Mouse (Mus musculus): ENCODE measurements at regions not wholly inside any gene's neighbourhood (a gene's known extent, or its start where the extent isn't known, plus 50 kb on each side); places are given as distances from the start of the nearest gene placed in this dataset.

DNA sequence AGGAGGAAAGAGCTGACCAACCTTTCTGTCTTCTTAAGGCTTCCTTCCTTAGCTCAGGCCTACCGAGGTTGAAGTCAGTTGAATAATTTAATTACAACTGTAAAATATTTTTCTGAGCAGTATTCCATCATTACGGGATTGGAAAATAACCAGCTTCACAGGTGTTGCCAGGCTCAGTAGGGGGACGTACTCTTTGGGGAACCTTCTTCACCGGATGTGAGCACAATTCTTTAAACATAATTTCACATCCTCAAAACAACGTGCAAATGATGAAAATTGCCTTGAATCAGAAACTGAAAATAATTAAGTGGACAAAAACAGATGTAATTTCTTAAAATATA, 515.9 kb downstream of the Tns3 start:
- no peak for DNase-seq (ENCODE audit: extremely low read depth, insufficient read length, low spot score)

DNA sequence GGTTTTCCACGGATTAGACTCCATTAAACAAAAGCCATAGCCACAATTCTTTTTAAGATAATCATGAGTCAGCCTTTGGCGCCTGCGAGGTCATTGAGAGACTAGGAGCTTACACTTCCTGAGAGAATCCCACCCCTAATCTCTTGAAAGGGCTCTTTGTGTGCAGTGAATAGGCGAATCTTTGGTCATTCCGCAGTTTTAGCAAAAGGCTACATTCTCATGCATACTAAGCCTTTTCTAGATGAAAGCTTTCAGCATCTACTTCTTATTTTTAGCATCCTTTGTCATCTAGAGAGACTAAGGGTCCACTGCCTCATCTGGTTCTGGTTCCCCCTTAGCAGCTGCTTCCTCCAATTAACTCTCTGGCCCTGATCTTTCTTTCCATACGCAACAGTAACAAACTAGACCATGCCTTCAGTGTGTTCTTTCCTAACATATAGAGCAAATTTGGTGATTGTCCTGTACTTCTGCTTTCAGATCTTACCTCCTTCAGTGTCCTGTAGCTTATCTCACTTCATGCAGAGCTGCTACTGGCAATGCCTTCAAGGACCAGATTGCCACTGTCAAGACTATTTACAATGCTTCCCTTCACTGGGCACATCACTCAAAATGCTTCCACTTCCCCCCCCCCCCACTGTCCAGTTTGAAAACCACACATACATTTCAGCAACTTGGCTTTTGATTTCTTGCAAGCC, 516.4 kb downstream of the Tns3 start:
- no peak for DNase-seq (ENCODE audit: extremely low read depth, insufficient read length, low spot score)

DNA sequence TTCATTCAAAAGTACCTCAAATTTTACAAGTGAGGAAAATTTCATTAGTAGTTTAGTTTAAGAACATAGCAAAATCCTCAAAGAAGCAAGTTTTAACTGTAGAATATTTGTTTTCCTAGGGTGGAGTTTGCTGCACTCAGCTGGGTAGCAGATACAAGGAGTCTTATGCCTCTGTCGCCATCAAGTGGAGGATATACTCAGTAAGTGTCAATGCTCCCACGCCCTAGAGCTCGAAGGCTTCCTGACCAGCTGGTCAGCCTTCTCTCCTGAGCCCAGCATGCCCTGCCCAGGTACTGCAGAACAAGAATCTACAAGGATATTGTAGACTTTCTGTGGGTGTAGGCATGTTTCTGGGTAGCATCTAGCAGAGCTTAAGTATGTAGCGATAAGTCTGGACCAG, 527.0 kb downstream of the Tns3 start:
- DNase-seq (ENCODE audit: extremely low read depth, insufficient read length, low spot score): no peak

GRCm38 (mm10) chr11:8136666-8137065, 527.7 kb downstream of the Tns3 start:
- no peak for DNase-seq (ENCODE audit: extremely low read depth, insufficient read length, low spot score)

DNA sequence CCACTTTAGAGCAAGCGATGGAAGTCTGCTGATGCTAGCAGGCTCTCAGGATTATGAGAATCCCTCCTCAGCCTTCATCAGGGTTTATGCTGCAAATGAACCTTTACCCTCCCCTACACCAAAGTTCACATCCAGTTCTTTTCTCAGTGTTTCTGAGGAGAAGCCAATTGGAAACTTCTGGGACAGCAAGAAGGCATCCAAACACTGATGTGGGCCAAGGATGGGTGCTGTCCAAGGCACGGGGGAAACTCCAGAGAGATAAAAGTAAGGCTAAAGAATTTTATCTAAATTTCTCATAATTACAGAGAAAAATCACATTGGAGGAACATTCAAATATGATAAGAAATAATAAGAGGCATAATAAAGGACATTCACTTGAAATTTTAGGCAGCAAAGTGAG, 555.0 kb downstream of the Tns3 start:
- no peak for DNase-seq (ENCODE audit: extremely low read depth, insufficient read length, low spot score)

GRCm38 (mm10) chr11:8101091-8101490, 563.2 kb downstream of the Tns3 start:
- no peak for DNase-seq (ENCODE audit: extremely low read depth, insufficient read length, low spot score)

GRCm38 (mm10) chr11:8084328-8084727, 580.0 kb downstream of the Tns3 start:
- DNase-seq (ENCODE audit: extremely low read depth, insufficient read length, low spot score): no peak

GRCm38 (mm10) chr11:8082811-8083210, 581.5 kb downstream of the Tns3 start:
- no peak for DNase-seq (ENCODE audit: extremely low read depth, insufficient read length, low spot score)

DNA sequence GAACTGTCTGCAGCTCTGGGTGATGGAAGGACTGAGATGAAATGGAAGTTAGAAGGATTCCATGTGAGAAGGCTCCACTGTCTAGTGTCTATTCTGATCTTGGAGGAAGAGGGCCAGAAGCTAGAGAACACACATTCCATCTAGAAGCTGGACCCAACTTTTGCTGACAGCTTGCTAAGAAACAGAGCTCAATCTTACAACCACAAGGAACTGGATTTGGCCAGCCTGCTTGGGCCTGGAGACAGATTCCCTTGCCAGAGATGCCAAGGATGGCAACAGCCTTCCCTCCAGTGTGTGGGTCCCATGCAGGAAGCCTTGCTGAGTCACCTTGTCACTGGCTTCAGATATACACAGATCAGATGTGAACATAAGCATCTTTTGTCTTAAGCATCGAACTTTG, 591.0 kb downstream of the Tns3 start:
- no peak for DNase-seq (ENCODE audit: extremely low read depth, insufficient read length, low spot score)

DNA sequence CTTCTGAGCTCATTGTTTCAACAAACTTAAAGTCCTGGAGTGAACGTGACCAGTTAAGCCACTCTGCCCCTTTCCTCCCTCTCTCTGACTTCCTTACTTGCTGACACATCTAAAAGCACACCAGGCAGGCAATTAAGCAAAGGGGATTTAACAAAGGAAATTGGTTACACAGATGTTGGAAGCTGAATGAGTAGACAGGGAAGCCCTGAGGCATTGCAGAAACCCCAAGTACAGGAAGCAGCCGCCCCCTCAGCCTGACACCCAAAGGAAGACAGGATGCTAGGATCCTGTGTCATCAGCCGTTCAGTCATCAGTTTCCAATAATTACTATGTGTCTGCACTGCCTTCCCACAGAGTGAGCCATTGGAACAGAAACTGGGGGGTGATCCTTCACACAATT, 595.5 kb downstream of the Tns3 start:
- no peak for DNase-seq (ENCODE audit: extremely low read depth, insufficient read length, low spot score)

DNA sequence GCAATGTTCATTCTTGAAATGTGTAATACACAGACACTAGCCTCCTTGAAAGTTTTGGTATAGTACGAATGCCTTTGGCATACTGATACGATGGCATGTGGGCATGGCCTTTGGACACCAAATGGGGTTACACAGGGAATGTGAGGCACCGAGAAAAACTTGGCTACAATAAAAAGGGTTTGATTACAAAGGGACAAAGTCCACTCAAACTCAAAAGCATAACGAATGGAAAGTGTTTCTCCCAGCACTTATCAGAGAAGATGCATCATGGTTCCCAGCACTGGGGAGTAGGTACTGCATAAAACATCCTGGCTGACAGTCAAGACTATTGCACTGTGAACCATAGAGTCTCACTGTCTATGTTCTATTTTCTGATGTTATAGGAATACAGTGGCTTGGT, 597.0 kb downstream of the Tns3 start:
- no peak for DNase-seq (ENCODE audit: extremely low read depth, insufficient read length, low spot score)

DNA sequence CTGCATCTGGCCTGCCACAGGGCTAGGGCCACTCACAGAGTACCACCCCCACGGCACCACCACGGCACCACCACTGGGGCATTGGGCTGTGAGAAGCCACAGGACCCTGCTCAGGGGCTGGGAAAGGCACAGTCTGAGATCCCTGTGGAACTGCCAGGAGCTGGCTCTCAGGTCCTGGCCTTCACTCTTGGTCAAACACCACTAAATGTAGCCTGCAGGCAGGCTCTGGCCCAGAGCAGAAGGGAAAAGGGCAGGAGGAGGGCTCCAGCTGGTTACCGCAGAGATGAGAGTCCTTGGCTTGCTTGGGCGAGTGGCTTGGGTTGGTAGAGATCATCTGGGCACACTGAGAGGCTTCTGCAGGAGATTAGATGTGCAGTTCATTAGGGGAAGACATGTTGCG, 598.5 kb downstream of the Tns3 start:
- no peak for DNase-seq (ENCODE audit: extremely low read depth, insufficient read length, low spot score)

DNA sequence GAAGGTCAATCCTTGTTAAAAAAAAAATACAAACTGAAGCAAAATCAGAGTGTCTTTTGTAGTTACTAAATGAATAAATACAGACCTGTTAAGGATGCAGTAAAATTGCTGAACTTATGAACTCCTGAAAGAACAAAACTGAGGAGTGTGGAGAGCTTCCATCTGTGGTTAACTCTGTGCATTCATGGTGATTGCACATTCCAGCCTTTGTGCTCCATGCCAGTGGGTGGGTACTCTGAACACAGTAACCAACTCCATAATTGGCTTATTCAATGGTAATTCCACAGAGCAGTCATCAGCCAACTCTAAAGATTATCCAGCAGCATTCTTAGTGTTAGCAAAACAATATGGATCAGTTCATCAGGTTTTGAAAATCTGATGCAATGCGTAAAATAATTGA, 599.2 kb downstream of the Tns3 start:
- no peak for DNase-seq (ENCODE audit: extremely low read depth, insufficient read length, low spot score)

- DNase-seq (ENCODE audit: extremely low read depth, insufficient read length, low spot score): no peak
These were observed 602.3 kb downstream of the Tns3 start for GRCm38 (mm10) chr11:8061989-8062388.

DNA sequence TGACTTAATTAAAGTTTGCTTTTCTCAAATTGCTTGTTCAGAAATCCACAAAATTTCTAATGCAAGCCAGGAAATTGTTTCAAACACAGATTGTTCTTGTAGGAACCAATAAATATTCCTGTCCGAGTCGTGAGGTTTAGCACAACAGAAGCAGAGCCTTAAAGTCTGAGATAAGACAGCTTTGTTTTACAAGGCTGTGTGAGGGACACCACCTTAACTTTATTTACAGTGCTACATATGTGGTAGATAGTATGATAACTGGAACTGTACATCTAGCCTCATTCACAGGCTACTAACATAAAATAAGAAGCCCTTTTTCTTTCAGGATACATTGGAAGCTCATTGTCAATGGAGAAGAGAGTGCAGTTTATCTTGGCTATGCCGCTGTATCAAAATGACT, 602.8 kb downstream of the Tns3 start:
- DNase-seq (ENCODE audit: extremely low read depth, insufficient read length, low spot score): no peak

GRCm38 (mm10) chr11:8051499-8051898, 612.8 kb downstream of the Tns3 start:
- no peak for DNase-seq (ENCODE audit: extremely low read depth, insufficient read length, low spot score)

DNA sequence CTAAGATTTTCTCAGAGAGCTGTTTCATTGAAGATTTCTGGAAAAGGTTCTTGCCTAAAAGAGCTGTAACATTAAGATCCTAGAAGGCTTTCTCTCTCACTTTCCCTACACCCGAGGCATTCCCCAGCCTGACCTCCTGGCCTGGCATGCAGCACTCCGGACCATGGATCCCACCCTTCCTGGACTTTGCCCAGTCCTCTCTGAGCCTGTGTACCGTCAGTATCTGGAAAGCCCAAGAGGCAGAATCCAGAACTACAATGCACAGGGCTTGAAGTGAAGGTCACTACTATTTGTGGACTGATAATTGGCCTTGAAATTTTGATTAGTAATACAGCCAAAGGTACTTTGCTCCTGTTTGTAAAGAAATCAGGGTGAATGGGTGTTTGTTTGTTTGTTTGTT, 619.2 kb downstream of the Tns3 start:
- DNase-seq (ENCODE audit: extremely low read depth, insufficient read length, low spot score): no peak

DNA sequence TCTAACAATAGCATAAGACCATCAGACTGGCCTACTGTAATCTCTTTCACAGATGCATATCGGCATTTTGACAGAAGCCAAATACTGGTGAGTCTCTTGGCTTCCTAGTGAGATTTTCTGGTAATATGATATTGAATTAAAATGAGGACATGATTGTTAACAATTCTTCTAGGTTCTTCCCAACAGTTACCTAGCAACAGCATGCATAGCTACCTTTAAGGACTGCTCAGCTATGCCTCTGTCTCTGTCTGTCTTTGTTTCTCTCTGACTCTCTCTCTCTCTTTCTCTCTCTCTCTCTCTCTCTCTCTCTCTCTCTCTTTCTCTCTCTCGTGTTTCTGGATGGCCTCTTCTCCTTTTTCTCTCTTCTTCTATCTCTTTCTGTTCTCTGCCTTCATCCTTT, 634.2 kb downstream of the Tns3 start:
- no peak for DNase-seq (ENCODE audit: extremely low read depth, insufficient read length, low spot score)

DNA sequence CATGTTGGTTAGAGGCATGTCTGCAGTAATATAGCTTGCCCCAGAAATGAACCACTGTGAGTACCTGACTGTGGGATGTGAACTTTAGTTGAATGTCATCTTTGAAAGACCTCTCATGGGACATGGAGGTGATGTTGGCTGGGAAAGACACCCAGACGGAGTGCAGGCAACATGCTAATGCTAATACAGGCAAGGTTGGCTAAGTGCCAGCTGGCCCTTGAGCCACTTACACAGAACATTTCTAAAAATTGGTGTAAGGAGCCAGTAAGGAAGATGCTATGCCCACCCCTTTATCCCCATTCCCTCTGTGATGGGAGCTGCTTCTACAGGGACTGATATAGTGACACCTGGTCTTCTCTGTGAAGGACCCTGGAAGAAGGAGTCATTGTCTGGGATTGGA, 656.5 kb downstream of the Tns3 start:
- no peak for DNase-seq (ENCODE audit: extremely low read depth, insufficient read length, low spot score)

DNA sequence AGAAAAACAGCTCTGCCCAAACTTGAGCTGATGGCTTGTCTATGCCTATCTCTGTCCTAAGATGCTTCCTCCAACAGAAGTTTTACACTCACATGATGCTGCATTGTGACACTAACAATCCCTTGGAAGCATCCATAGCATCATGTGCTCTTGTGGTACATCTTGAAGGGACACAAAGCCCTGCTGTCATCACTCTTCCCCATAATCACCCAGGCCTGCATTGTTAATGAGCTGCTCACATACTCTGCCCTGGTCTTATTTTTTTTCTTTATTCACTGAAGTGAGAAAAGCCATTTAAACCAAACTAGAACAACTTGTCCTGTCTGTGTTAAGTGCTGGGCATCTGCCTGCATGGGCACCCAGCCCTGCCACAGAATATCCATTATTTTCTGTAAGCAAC, 683.3 kb downstream of the Tns3 start:
- DNase-seq (ENCODE audit: extremely low read depth, insufficient read length, low spot score): no peak

GRCm38 (mm10) chr11:7975845-7976244, 688.5 kb downstream of the Tns3 start:
- DNase-seq (ENCODE audit: extremely low read depth, insufficient read length, low spot score): no peak

DNA sequence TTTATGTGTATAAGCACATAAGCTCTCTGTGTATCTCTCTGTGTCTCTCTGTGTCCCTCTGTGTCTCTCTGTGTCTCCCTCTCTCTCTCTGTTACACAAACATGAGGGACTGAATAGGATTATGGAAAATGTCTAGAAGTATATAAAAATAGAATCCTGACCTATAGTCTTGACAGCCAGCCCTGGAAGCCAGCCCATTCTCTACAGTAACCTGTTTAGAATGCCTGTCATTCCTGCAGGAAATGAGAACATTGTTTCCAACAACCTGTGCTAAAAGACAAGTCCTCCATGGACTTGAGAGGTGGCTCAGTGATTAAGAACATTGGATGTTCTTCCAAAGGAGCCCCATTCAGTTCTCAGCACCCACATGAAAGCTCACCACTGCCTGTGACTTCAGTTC, 714.4 kb downstream of the Tns3 start:
- DNase-seq (ENCODE audit: extremely low read depth, insufficient read length, low spot score): no peak

DNA sequence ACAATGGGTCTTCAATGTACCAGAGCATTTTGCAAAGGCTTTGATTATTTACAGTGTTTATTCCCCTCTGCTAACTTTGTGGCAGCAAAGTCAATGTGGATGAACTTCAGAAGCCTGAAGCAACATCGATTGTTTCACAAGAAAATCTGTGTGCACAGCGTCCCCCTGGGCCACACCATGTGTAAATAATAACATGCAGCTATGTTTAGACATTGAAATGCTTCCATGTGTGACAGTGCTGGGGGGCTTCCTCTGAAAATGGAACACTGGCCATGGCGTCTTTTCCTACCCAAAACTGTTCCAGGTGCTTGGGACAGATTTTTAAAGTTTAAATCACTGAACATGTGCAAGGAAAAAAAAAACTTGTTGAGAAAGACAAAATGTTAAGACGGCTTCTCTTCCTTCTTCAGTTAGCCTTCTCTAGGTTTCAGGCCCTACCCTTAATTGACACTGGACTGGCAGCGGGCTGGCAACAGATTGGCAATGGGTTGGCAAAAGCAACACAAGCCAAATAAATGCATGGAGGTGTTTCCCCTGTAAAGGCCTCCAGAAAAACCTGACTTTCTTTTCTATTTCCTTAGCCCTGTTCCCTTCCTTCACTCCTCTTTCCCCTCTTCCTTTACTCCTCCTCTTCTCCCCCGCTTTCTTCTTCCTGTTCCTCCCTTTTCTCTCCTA, 715.0 kb downstream of the Tns3 start:
- no peak for DNase-seq (ENCODE audit: extremely low read depth, insufficient read length, low spot score)

Data from 3134 (cell line).